Mouse (Mus musculus): ENCODE measurements around the gene 4930469K13Rik. TPM values are rescaled to one million over a fixed set of nuclear protein-coding genes. Genes with fewer than 3 reads are reported as not detected.
"Not testable (repeated sequence)": the region's sequence is repeated elsewhere in the genome, so short reads cannot be mapped to it uniquely, and the experiment has no call there.

Gene 4930469K13Rik
- total RNA-seq (2014; rRNA removed) (0.66 and 0.76 TPM in 2 replicates), polyA plus RNA-seq (2015; fragmentation: Nextera tagmentation; extraction: Ambion mirVana) (not detected in 2 replicates)

- Histone ChIP-seq H3K4me2 (ENCODE audit: low read depth, low read length, poor library complexity, severe bottlenecking) (no peak within 1 kb of the TSS), H3K4me3 (ENCODE audit: low read depth, low read length) (no peak within 1 kb of the TSS), H3K9me3 (ENCODE audit: low read length) (no peaks in the 10 kb centered on the region), H3K27me3 (ENCODE audit: insufficient read depth, low read length) (no peaks in the 10 kb centered on the region), H3K4me1 (ENCODE audit: insufficient read depth, low read length) (no peaks in the 10 kb centered on the region), H3K36me3 (ENCODE audit: insufficient read depth, low read length) (no peaks in the 10 kb centered on the region), H3K9ac (replicated peaks; ENCODE audit: low read length, poor library complexity, severe bottlenecking) (no peak within 1 kb of the TSS), H3K27ac (ENCODE audit: low read depth, low read length) (no peak within 1 kb of the TSS)
- peak; percentile 72 for DNase-seq (ENCODE audit: low spot score)
- no peak for TF ChIP-seq CTCF (IDR thresholded peaks at IDR 0.05)
- 84% methylated on average over 10 of the region's 10 CpGs for WGBS
- no peak for ATAC-seq (ENCODE audit: low FRiP score)
These were observed at the start of gene 4930469K13Rik for GRCm38 (mm10) chr11:34098422-34098821. TSS of gene 4930469K13Rik (minus strand) at chr11:34098554.

GRCm38 (mm10) chr11:34146934-34147333, 48.6 kb upstream of the 4930469K13Rik start:
- no peaks in the 10 kb centered on the region for H3K4me1 ChIP-seq (ENCODE audit: insufficient read depth, low read length)
- no peaks in the 10 kb centered on the region for H3K27me3 ChIP-seq (ENCODE audit: insufficient read depth, low read length)
- WGBS, result 78% methylated on average over 5 of the region's 5 CpGs
- no peak overlapping the region for H3K9ac ChIP-seq (replicated peaks; ENCODE audit: low read length, poor library complexity, severe bottlenecking)
- ATAC-seq (ENCODE audit: low FRiP score) (no peak), DNase-seq (ENCODE audit: low spot score) (no peak)
- peak; percentile 31 for TF ChIP-seq CTCF (IDR thresholded peaks at IDR 0.05)
- H3K4me2 ChIP-seq (ENCODE audit: low read depth, low read length, poor library complexity, severe bottlenecking), result no peak overlapping the region
- no peak overlapping the region for H3K27ac ChIP-seq (ENCODE audit: low read depth, low read length)
- no peaks in the 10 kb centered on the region for H3K9me3 ChIP-seq (ENCODE audit: low read length)
- H3K36me3 ChIP-seq (ENCODE audit: insufficient read depth, low read length), result no peaks in the 10 kb centered on the region
- H3K4me3 ChIP-seq (ENCODE audit: low read depth, low read length), result no peak overlapping the region

GRCm38 (mm10) chr11:34144421-34144820, 46.1 kb upstream of the 4930469K13Rik start:
- peak; percentile 46 for DNase-seq (ENCODE audit: low spot score)
- H3K4me3 ChIP-seq (ENCODE audit: low read depth, low read length), result no peak overlapping the region
- 81% methylated on average over 4 of the region's 4 CpGs for WGBS
- no peaks in the 10 kb centered on the region for H3K27me3 ChIP-seq (ENCODE audit: insufficient read depth, low read length)
- H3K9ac ChIP-seq (replicated peaks; ENCODE audit: low read length, poor library complexity, severe bottlenecking), result no peak overlapping the region
- ATAC-seq (ENCODE audit: low FRiP score), result no peak
- H3K9me3 ChIP-seq (ENCODE audit: low read length), result no peaks in the 10 kb centered on the region
- H3K27ac ChIP-seq (ENCODE audit: low read depth, low read length), result no peak overlapping the region
- H3K4me2 ChIP-seq (ENCODE audit: low read depth, low read length, poor library complexity, severe bottlenecking), result no peak overlapping the region
- H3K36me3 ChIP-seq (ENCODE audit: insufficient read depth, low read length), result no peaks in the 10 kb centered on the region
- no peaks in the 10 kb centered on the region for H3K4me1 ChIP-seq (ENCODE audit: insufficient read depth, low read length)
- no peak for TF ChIP-seq CTCF (IDR thresholded peaks at IDR 0.05)

GRCm38 (mm10) chr11:34143984-34144383, 45.6 kb upstream of the 4930469K13Rik start:
- H3K4me1 ChIP-seq (ENCODE audit: insufficient read depth, low read length), result no peaks in the 10 kb centered on the region
- no peak for TF ChIP-seq CTCF (IDR thresholded peaks at IDR 0.05)
- H3K4me2 ChIP-seq (ENCODE audit: low read depth, low read length, poor library complexity, severe bottlenecking), result no peak overlapping the region
- H3K36me3 ChIP-seq (ENCODE audit: insufficient read depth, low read length), result no peaks in the 10 kb centered on the region
- H3K9ac ChIP-seq (replicated peaks; ENCODE audit: low read length, poor library complexity, severe bottlenecking), result no peak overlapping the region
- H3K4me3 ChIP-seq (ENCODE audit: low read depth, low read length), result no peak overlapping the region
- no peak for ATAC-seq (ENCODE audit: low FRiP score)
- H3K27ac ChIP-seq (ENCODE audit: low read depth, low read length), result no peak overlapping the region
- no peaks in the 10 kb centered on the region for H3K9me3 ChIP-seq (ENCODE audit: low read length)
- WGBS, result 91% methylated on average over 5 of the region's 5 CpGs
- H3K27me3 ChIP-seq (ENCODE audit: insufficient read depth, low read length), result no peaks in the 10 kb centered on the region
- DNase-seq (ENCODE audit: low spot score), result no peak

- no peak overlapping the region for H3K4me3 ChIP-seq (ENCODE audit: low read depth, low read length)
- DNase-seq (ENCODE audit: low spot score) (peak; percentile 33), ATAC-seq (ENCODE audit: low FRiP score) (no peak)
- no peak overlapping the region for H3K4me2 ChIP-seq (ENCODE audit: low read depth, low read length, poor library complexity, severe bottlenecking)
- 76% methylated on average over 8 of the region's 8 CpGs for WGBS
- no peaks in the 10 kb centered on the region for H3K9me3 ChIP-seq (ENCODE audit: low read length)
- no peaks in the 10 kb centered on the region for H3K4me1 ChIP-seq (ENCODE audit: insufficient read depth, low read length)
- H3K27ac ChIP-seq (ENCODE audit: low read depth, low read length), result no peak overlapping the region
- no peaks in the 10 kb centered on the region for H3K36me3 ChIP-seq (ENCODE audit: insufficient read depth, low read length)
- no peak overlapping the region for H3K9ac ChIP-seq (replicated peaks; ENCODE audit: low read length, poor library complexity, severe bottlenecking)
- TF ChIP-seq CTCF (IDR thresholded peaks at IDR 0.05), result no peak
- H3K27me3 ChIP-seq (ENCODE audit: insufficient read depth, low read length), result no peaks in the 10 kb centered on the region
These were observed 40.9 kb upstream of the 4930469K13Rik start for GRCm38 (mm10) chr11:34139296-34139695.

- no peak overlapping the region for H3K27ac ChIP-seq (ENCODE audit: low read depth, low read length)
- ATAC-seq (ENCODE audit: low FRiP score) (no peak), DNase-seq (ENCODE audit: low spot score) (no peak)
- H3K9me3 ChIP-seq (ENCODE audit: low read length), result no peaks in the 10 kb centered on the region
- no peak for TF ChIP-seq CTCF (IDR thresholded peaks at IDR 0.05)
- H3K4me1 ChIP-seq (ENCODE audit: insufficient read depth, low read length), result no peaks in the 10 kb centered on the region
- no peak overlapping the region for H3K4me2 ChIP-seq (ENCODE audit: low read depth, low read length, poor library complexity, severe bottlenecking)
- WGBS, result 94% methylated on average over 2 of the region's 2 CpGs
- no peaks in the 10 kb centered on the region for H3K36me3 ChIP-seq (ENCODE audit: insufficient read depth, low read length)
- no peaks in the 10 kb centered on the region for H3K27me3 ChIP-seq (ENCODE audit: insufficient read depth, low read length)
- no peak overlapping the region for H3K4me3 ChIP-seq (ENCODE audit: low read depth, low read length)
- H3K9ac ChIP-seq (replicated peaks; ENCODE audit: low read length, poor library complexity, severe bottlenecking), result no peak overlapping the region
These were observed 30.1 kb upstream of the 4930469K13Rik start for GRCm38 (mm10) chr11:34128412-34128811.

GRCm38 (mm10) chr11:34125727-34126126, 27.4 kb upstream of the 4930469K13Rik start:
- ATAC-seq (ENCODE audit: low FRiP score); DNase-seq (ENCODE audit: low spot score); H3K4me2 ChIP-seq (ENCODE audit: low read depth, low read length, poor library complexity, severe bottlenecking); H3K36me3 ChIP-seq (ENCODE audit: insufficient read depth, low read length); H3K27ac ChIP-seq (ENCODE audit: low read depth, low read length); H3K9me3 ChIP-seq (ENCODE audit: low read length); H3K9ac ChIP-seq (replicated peaks; ENCODE audit: low read length, poor library complexity, severe bottlenecking); H3K4me1 ChIP-seq (ENCODE audit: insufficient read depth, low read length); H3K27me3 ChIP-seq (ENCODE audit: insufficient read depth, low read length); H3K4me3 ChIP-seq (ENCODE audit: low read depth, low read length): not testable (repeated sequence)
- 90% methylated on average over 3 of the region's 3 CpGs for WGBS
